Mouse (Mus musculus): Measurements from ENCODE around the gene Hist1h2ag. TPM values are rescaled to one million over a fixed set of nuclear protein-coding genes. Genes with fewer than 3 reads are reported as not detected.

Gene Hist1h2ag
- polyA plus RNA-seq, 1 experiment from 2014 or later = 1.8 TPM

- peak; percentile 70 for ATAC-seq
- peak overlapping the region; percentile 40 for H3K4me3 ChIP-seq (ENCODE audit: low read depth, low read length)
- WGBS = under 1% methylated on average over 45 of the region's 45 CpGs
- no peak overlapping the region for H3K9ac ChIP-seq (ENCODE audit: low read depth, low read length)
- peaks cover 91% of the 10 kb centered on the region for H3K27me3 ChIP-seq (ENCODE audit: control insufficient read depth, insufficient read depth, low read depth, low read length)
- H3K4me2 ChIP-seq (ENCODE audit: low read length) = peak overlapping the region; percentile 77
- peaks cover 8% of the 10 kb centered on the region for H3K4me1 ChIP-seq (ENCODE audit: control insufficient read depth, insufficient read depth, low read length)
- H3K9me3 ChIP-seq (replicated peaks; ENCODE audit: control insufficient read depth, low read length, poor library complexity, severe bottlenecking) = no peaks in the 10 kb centered on the region
- no peaks in the 10 kb centered on the region for H3K36me3 ChIP-seq (ENCODE audit: control insufficient read depth, insufficient read depth, low read length)
- no peak overlapping the region for H3K27ac ChIP-seq (ENCODE audit: low read length)
These were observed 37.0 kb downstream of the Hist1h2ag start for GRCm38 (mm10) chr13:22005605-22006333.

GRCm38 (mm10) chr13:22001823-22002222 lies 40.9 kb downstream of the Hist1h2ag start:
- no peak for ATAC-seq
- Histone ChIP-seq H3K4me1 (ENCODE audit: control insufficient read depth, insufficient read depth, low read length) (peaks cover 7% of the 10 kb centered on the region), H3K27me3 (ENCODE audit: control insufficient read depth, insufficient read depth, low read depth, low read length) (peaks cover 89% of the 10 kb centered on the region), H3K4me3 (ENCODE audit: low read depth, low read length) (no peak overlapping the region), H3K4me2 (ENCODE audit: low read length) (no peak overlapping the region), H3K27ac (ENCODE audit: low read length) (no peak overlapping the region), H3K9me3 (replicated peaks; ENCODE audit: control insufficient read depth, low read length, poor library complexity, severe bottlenecking) (no peaks in the 10 kb centered on the region), H3K36me3 (ENCODE audit: control insufficient read depth, insufficient read depth, low read length) (no peaks in the 10 kb centered on the region), H3K9ac (ENCODE audit: low read depth, low read length) (no peak overlapping the region)
- WGBS = 33% methylated on average over 5 of the region's 5 CpGs

GRCm38 (mm10) chr13:22001346-22001745 lies 41.4 kb downstream of the Hist1h2ag start:
- H3K27me3 ChIP-seq (ENCODE audit: control insufficient read depth, insufficient read depth, low read depth, low read length) = peaks cover 88% of the 10 kb centered on the region
- no peak for ATAC-seq
- H3K4me1 ChIP-seq (ENCODE audit: control insufficient read depth, insufficient read depth, low read length) = peaks cover 2% of the 10 kb centered on the region
- H3K4me3 ChIP-seq (ENCODE audit: low read depth, low read length) = no peak overlapping the region
- no peaks in the 10 kb centered on the region for H3K9me3 ChIP-seq (replicated peaks; ENCODE audit: control insufficient read depth, low read length, poor library complexity, severe bottlenecking)
- H3K36me3 ChIP-seq (ENCODE audit: control insufficient read depth, insufficient read depth, low read length) = no peaks in the 10 kb centered on the region
- no peak overlapping the region for H3K27ac ChIP-seq (ENCODE audit: low read length)
- H3K4me2 ChIP-seq (ENCODE audit: low read length) = no peak overlapping the region
- WGBS = 70% methylated on average over 2 of the region's 2 CpGs
- no peak overlapping the region for H3K9ac ChIP-seq (ENCODE audit: low read depth, low read length)

DNA sequence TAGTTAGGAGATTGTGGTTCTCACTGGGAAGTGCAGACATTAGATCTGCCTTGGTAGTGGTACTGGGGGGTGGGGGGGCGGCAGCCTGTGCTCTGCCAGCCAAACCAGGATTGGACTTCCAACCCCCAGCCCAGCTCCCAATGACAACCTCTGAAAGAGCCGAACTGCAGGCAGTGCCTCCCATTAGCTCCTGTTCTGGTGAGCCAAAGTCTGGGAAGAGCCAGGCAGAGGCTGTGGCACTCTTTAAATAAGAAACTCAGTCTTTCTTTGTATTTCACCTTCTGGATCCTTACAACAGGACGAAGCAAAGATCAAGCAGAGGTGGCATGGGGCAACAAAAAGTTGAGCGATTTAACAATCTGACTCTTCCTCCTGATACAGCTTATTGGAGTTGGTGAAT lies 43.6 kb downstream of the Hist1h2ag start:
- WGBS = 27% methylated on average over 4 of the region's 4 CpGs
- H3K27me3 ChIP-seq (ENCODE audit: control insufficient read depth, insufficient read depth, low read depth, low read length) = peaks cover 83% of the 10 kb centered on the region
- no peak for ATAC-seq

GRCm38 (mm10) chr13:21998412-21998811 lies 44.3 kb downstream of the Hist1h2ag start:
- no peak for ATAC-seq
- 26% methylated on average over 3 of the region's 3 CpGs for WGBS
- Histone ChIP-seq H3K27ac (ENCODE audit: low read length) (no peak overlapping the region), H3K4me1 (ENCODE audit: control insufficient read depth, insufficient read depth, low read length) (no peaks in the 10 kb centered on the region), H3K36me3 (ENCODE audit: control insufficient read depth, insufficient read depth, low read length) (no peaks in the 10 kb centered on the region), H3K9ac (ENCODE audit: low read depth, low read length) (no peak overlapping the region), H3K4me3 (ENCODE audit: low read depth, low read length) (no peak overlapping the region), H3K4me2 (ENCODE audit: low read length) (no peak overlapping the region), H3K9me3 (replicated peaks; ENCODE audit: control insufficient read depth, low read length, poor library complexity, severe bottlenecking) (no peaks in the 10 kb centered on the region), H3K27me3 (ENCODE audit: control insufficient read depth, insufficient read depth, low read depth, low read length) (peaks cover 81% of the 10 kb centered on the region)

More for the DNA sequence above, 43.6 kb downstream of the Hist1h2ag start:
- Histone ChIP-seq H3K27ac (ENCODE audit: low read length) (no peak overlapping the region), H3K4me1 (ENCODE audit: control insufficient read depth, insufficient read depth, low read length) (no peaks in the 10 kb centered on the region), H3K4me2 (ENCODE audit: low read length) (no peak overlapping the region), H3K4me3 (ENCODE audit: low read depth, low read length) (no peak overlapping the region), H3K9me3 (replicated peaks; ENCODE audit: control insufficient read depth, low read length, poor library complexity, severe bottlenecking) (no peaks in the 10 kb centered on the region), H3K9ac (ENCODE audit: low read depth, low read length) (no peak overlapping the region), H3K36me3 (ENCODE audit: control insufficient read depth, insufficient read depth, low read length) (no peaks in the 10 kb centered on the region)

- H3K27me3 ChIP-seq (ENCODE audit: control insufficient read depth, insufficient read depth, low read depth, low read length) = peaks cover 78% of the 10 kb centered on the region
- no peaks in the 10 kb centered on the region for H3K36me3 ChIP-seq (ENCODE audit: control insufficient read depth, insufficient read depth, low read length)
- 8% methylated on average over 4 of the region's 4 CpGs for WGBS
- H3K4me1 ChIP-seq (ENCODE audit: control insufficient read depth, insufficient read depth, low read length) = no peaks in the 10 kb centered on the region
- ATAC-seq = no peak
- H3K9ac ChIP-seq (ENCODE audit: low read depth, low read length) = no peak overlapping the region
- no peak overlapping the region for H3K4me2 ChIP-seq (ENCODE audit: low read length)
- no peaks in the 10 kb centered on the region for H3K9me3 ChIP-seq (replicated peaks; ENCODE audit: control insufficient read depth, low read length, poor library complexity, severe bottlenecking)
- H3K4me3 ChIP-seq (ENCODE audit: low read depth, low read length) = no peak overlapping the region
- H3K27ac ChIP-seq (ENCODE audit: low read length) = no peak overlapping the region
These were observed 44.9 kb downstream of the Hist1h2ag start for GRCm38 (mm10) chr13:21997821-21998220.

- under 1% methylated on average over 21 of the region's 21 CpGs for WGBS
- Histone ChIP-seq H3K4me2 (ENCODE audit: low read length) (no peak overlapping the region), H3K27me3 (ENCODE audit: control insufficient read depth, insufficient read depth, low read depth, low read length) (peaks cover 75% of the 10 kb centered on the region), H3K27ac (ENCODE audit: low read length) (no peak overlapping the region), H3K9ac (ENCODE audit: low read depth, low read length) (no peak overlapping the region), H3K36me3 (ENCODE audit: control insufficient read depth, insufficient read depth, low read length) (no peaks in the 10 kb centered on the region), H3K9me3 (replicated peaks; ENCODE audit: control insufficient read depth, low read length, poor library complexity, severe bottlenecking) (no peaks in the 10 kb centered on the region), H3K4me3 (ENCODE audit: low read depth, low read length) (no peak overlapping the region), H3K4me1 (ENCODE audit: control insufficient read depth, insufficient read depth, low read length) (no peaks in the 10 kb centered on the region)
- ATAC-seq = no peak
These were observed 45.4 kb downstream of the Hist1h2ag start for GRCm38 (mm10) chr13:21997201-21997820.

DNA sequence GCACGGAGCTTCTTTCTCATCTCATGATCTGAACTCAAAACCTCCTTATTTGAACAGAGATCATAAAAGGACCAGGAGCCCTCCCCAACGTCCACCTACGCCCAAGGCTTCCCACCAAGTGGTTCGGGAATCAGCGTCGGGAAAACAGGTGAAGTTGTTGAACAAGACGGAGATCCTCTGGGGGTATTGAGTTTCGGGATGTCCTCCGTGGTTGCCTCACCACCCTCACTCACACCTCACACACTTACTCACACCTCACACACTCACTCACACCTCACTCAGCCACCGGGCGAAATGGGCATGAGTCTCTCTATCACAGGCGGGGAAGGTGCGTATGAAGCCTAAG lies 45.9 kb downstream of the Hist1h2ag start:
- H3K27ac ChIP-seq (ENCODE audit: low read length) = no peak overlapping the region
- ATAC-seq = no peak
- H3K4me3 ChIP-seq (ENCODE audit: low read depth, low read length) = no peak overlapping the region
- under 1% methylated on average over 13 of the region's 13 CpGs for WGBS
- no peaks in the 10 kb centered on the region for H3K9me3 ChIP-seq (replicated peaks; ENCODE audit: control insufficient read depth, low read length, poor library complexity, severe bottlenecking)
- H3K9ac ChIP-seq (ENCODE audit: low read depth, low read length) = no peak overlapping the region
- H3K36me3 ChIP-seq (ENCODE audit: control insufficient read depth, insufficient read depth, low read length) = no peaks in the 10 kb centered on the region
- peaks cover 70% of the 10 kb centered on the region for H3K27me3 ChIP-seq (ENCODE audit: control insufficient read depth, insufficient read depth, low read depth, low read length)
- no peaks in the 10 kb centered on the region for H3K4me1 ChIP-seq (ENCODE audit: control insufficient read depth, insufficient read depth, low read length)
- H3K4me2 ChIP-seq (ENCODE audit: low read length) = peak overlapping the region; percentile 3; the same call in 1 of the 2 replicates

GRCm38 (mm10) chr13:21996101-21996839 lies 46.5 kb downstream of the Hist1h2ag start:
- ATAC-seq = no peak
- no peak overlapping the region for H3K9ac ChIP-seq (ENCODE audit: low read depth, low read length)
- H3K4me3 ChIP-seq (ENCODE audit: low read depth, low read length) = no peak overlapping the region
- peak overlapping the region; percentile 3; the same call in 1 of the 2 replicates for H3K4me2 ChIP-seq (ENCODE audit: low read length)
- peaks cover 67% of the 10 kb centered on the region for H3K27me3 ChIP-seq (ENCODE audit: control insufficient read depth, insufficient read depth, low read depth, low read length)
- WGBS = 4% methylated on average over 12 of the region's 12 CpGs
- H3K4me1 ChIP-seq (ENCODE audit: control insufficient read depth, insufficient read depth, low read length) = no peaks in the 10 kb centered on the region
- 0 out of 2 replicates have a peak, but pooled peaks cover 2% of the 10 kb centered on the region for H3K9me3 ChIP-seq (replicated peaks; ENCODE audit: control insufficient read depth, low read length, poor library complexity, severe bottlenecking)
- no peak overlapping the region for H3K27ac ChIP-seq (ENCODE audit: low read length)
- no peaks in the 10 kb centered on the region for H3K36me3 ChIP-seq (ENCODE audit: control insufficient read depth, insufficient read depth, low read length)

Measured in midbrain, embryonic 16.5 days (tissue).